Mouse (Mus musculus) G1E (cell line): ENCODE results near the gene Bik. TPM values are rescaled to one million over a fixed set of nuclear protein-coding genes. Genes with fewer than 3 reads are reported as not detected.
A peak's percentile ranks its signal among the peaks of the same experiment; 100 is the strongest.

Experiments used
- ATAC-seq: 2 replicates; pipeline ENCODE4 v1.8.0; 2016; ENCODE audit warnings: mild to moderate bottlenecking; ENCODE audit not compliant: insufficient number of reproducible peaks, poor library complexity, low FRiP score, severe bottlenecking; ENCODE audit errors: extremely low read depth
- DNase-seq: peaks from one replicate; pipeline ENCODE4 v3.0.0; 2012; ENCODE audit warnings: low spot score
- H3K27me3 ChIP-seq: 2 replicates; pipeline ENCODE4 v1.6.1; 2012; ENCODE audit warnings: mild to moderate bottlenecking, low read length, inconsistent platforms; ENCODE audit not compliant: insufficient read depth
- H3K36me3 ChIP-seq: replicated peaks from 2 replicates; pipeline ENCODE3; 2012; ENCODE audit warnings: mild to moderate bottlenecking, inconsistent platforms
- H3K4me1 ChIP-seq: 2 replicates; pipeline ENCODE4 v1.6.1; 2012; ENCODE audit warnings: low read depth, low read length, inconsistent platforms, mixed read lengths; ENCODE audit not compliant: insufficient read depth
- H3K4me3 ChIP-seq: 2 replicates; pipeline ENCODE4 v1.5.1; 2012; ENCODE audit warnings: low read depth, mild to moderate bottlenecking, inconsistent platforms, low read length, moderate library complexity, mixed read lengths
- H3K9me3 ChIP-seq: replicated peaks from 2 replicates; pipeline ENCODE4 v1.6.1; 2012; ENCODE audit warnings: inconsistent platforms
- CTCF ChIP-seq: IDR thresholded peaks from 2 replicates; pipeline ENCODE4 v1.5.1; 2012; ENCODE audit warnings: low read depth, low read length, inconsistent platforms, mixed read lengths
- GATA1 ChIP-seq: IDR thresholded peaks from 2 replicates; pipeline ENCODE4 v1.6.1; 2012; ENCODE audit warnings: borderline replicate concordance, low read length, inconsistent platforms, mixed read lengths
- GATA2 ChIP-seq: IDR thresholded peaks from 2 replicates; pipeline ENCODE4 v1.6.1; 2012; ENCODE audit warnings: low read depth, low read length, inconsistent platforms, borderline replicate concordance
- POLR2AphosphoS5 ChIP-seq: IDR thresholded peaks from 2 replicates; pipeline ENCODE4 v1.6.1; 2012; ENCODE audit warnings: low read depth, low read length, inconsistent platforms; ENCODE audit not compliant: insufficient replicate concordance
- TAL1 ChIP-seq: conservative IDR thresholded peaks from 2 replicates; pipeline ENCODE4 v1.6.1; 2012; ENCODE audit warnings: low read depth, low read length, inconsistent platforms, mixed read lengths
- polyA plus RNA-seq: library from polyadenylated mRNA; stranded (reverse); fragments of >175 nt; gene quantifications from 2 replicates; pipeline ENCODE4 v1.2.3, GENCODE M21; 2012
- total RNA-seq, 2 experiments: library from RNA; stranded (forward) in 1 of 2; stranded (reverse) in 1 of 2; fragments of 200-1000 nt in 1 of 2; fragments of >200 nt in 1 of 2; fragmentation: Nextera tagmentation in 1 of 2; gene quantifications; 2 replicates each; pipeline ENCODE4 v1.2.3; 2014 to 2017

Bik gene
- total and polyA plus RNA-seq, 3 experiments: not detected

GRCm38 (mm10) chr15:83583419-83584156 is 56.9 kb downstream of the Bik start:
- ATAC-seq (peak; percentile 45; the same call in 1 of the 2 replicates), DNase-seq (no peak)
- peaks cover 23% of the 10 kb centered on the region for H3K4me1 ChIP-seq
- H3K4me3 ChIP-seq: no peak overlapping the region
- peaks cover 98% of the 10 kb centered on the region for H3K36me3 ChIP-seq
- peaks cover 4% of the 10 kb centered on the region; the same call in 1 of the 2 replicates for H3K27me3 ChIP-seq
- peak; percentile 14; the same call in 1 of the 2 replicates for TF ChIP-seq CTCF
- TF ChIP-seq GATA1: no peak
- H3K9me3 ChIP-seq: peaks cover 17% of the 10 kb centered on the region

GRCm38 (mm10) chr15:83584741-83585220 is 58.1 kb downstream of the Bik start:
- peaks cover 97% of the 10 kb centered on the region for H3K36me3 ChIP-seq
- no peak for ATAC-seq
- DNase-seq: no peak
- H3K4me1 ChIP-seq: peaks cover 22% of the 10 kb centered on the region
- peaks cover 17% of the 10 kb centered on the region for H3K9me3 ChIP-seq
- TF ChIP-seq GATA2 (no peak), TAL1 (no peak), GATA1 (no peak)
- peaks cover 4% of the 10 kb centered on the region; the same call in 1 of the 2 replicates for H3K27me3 ChIP-seq
- no peak overlapping the region for H3K4me3 ChIP-seq

- H3K4me1 ChIP-seq: peaks cover 54% of the 10 kb centered on the region
- no peak overlapping the region; the same call in 1 of the 2 replicates for H3K4me3 ChIP-seq
- peaks cover 73% of the 10 kb centered on the region for H3K36me3 ChIP-seq
- DNase-seq (no peak), ATAC-seq (no peak)
- no peak for TF ChIP-seq TAL1
- no peak for TF ChIP-seq GATA1
- TF ChIP-seq CTCF: no peak
- TF ChIP-seq GATA2: no peak
- TF ChIP-seq POLR2AphosphoS5: no peak
- peaks cover 16% of the 10 kb centered on the region for H3K9me3 ChIP-seq
- H3K27me3 ChIP-seq: peaks cover 4% of the 10 kb centered on the region; the same call in 1 of the 2 replicates
Observed at GRCm38 (mm10) chr15:83590841-83591240, 64.2 kb downstream of the Bik start.

- Histone ChIP-seq H3K4me1 (peaks cover 63% of the 10 kb centered on the region), H3K9me3 (peaks cover 7% of the 10 kb centered on the region), H3K27me3 (peaks cover 3% of the 10 kb centered on the region; the same call in 1 of the 2 replicates), H3K36me3 (peaks cover 64% of the 10 kb centered on the region), H3K4me3 (peak overlapping the region; percentile 92; the same call in 1 of the 2 replicates)
- no peak for TF ChIP-seq TAL1
- no peak for DNase-seq
- ATAC-seq: no peak
Observed at GRCm38 (mm10) chr15:83591758-83592157, 65.1 kb downstream of the Bik start.

GRCm38 (mm10) chr15:83592260-83593188 is 65.9 kb downstream of the Bik start:
- Histone ChIP-seq H3K4me1 (peaks cover 65% of the 10 kb centered on the region), H3K4me3 (peak overlapping the region; percentile 92), H3K36me3 (peaks cover 57% of the 10 kb centered on the region), H3K27me3 (no peaks in the 10 kb centered on the region), H3K9me3 (peaks cover 2% of the 10 kb centered on the region; the same call in 1 of the 2 replicates)
- DNase-seq (peak; percentile 37), ATAC-seq (peak; percentile 15; the same call in 1 of the 2 replicates)
- TF ChIP-seq TAL1: peak; percentile 80
- no peak for TF ChIP-seq POLR2AphosphoS5

GRCm38 (mm10) chr15:83593189-83593585 is 66.5 kb downstream of the Bik start:
- peak overlapping the region; percentile 92; the same call in 1 of the 2 replicates for H3K4me3 ChIP-seq
- ATAC-seq (no peak), DNase-seq (no peak)
- peaks cover 52% of the 10 kb centered on the region for H3K36me3 ChIP-seq
- H3K9me3 ChIP-seq: peaks cover 2% of the 10 kb centered on the region; the same call in 1 of the 2 replicates
- H3K4me1 ChIP-seq: peaks cover 65% of the 10 kb centered on the region
- no peaks in the 10 kb centered on the region for H3K27me3 ChIP-seq
- TF ChIP-seq GATA2: no peak
- no peak for TF ChIP-seq GATA1
- no peak for TF ChIP-seq TAL1
- no peak for TF ChIP-seq POLR2AphosphoS5
- TF ChIP-seq CTCF: no peak
